ENCODE assay signal across 14 mouse cellular contexts in the genomic region with DNA sequence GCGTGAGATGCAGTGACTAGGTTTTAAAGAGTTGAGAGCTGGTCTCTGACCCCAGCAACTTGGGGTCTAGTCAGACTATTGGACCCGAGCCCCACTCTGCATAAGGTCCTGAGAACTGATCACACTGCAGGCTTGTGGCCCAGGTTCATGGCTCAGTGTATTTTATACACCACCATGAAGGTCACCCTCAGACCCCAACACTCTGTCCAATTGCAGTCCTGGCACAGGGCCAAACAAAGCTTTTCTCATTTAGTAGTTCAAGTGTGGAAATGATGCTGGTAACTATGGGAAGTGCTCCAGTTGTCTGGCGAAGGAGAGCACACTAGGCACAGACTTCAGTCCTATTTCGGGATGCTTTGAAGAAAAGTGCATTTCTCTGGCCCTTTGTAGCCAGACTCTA.
DNase-seq lines count a peak whose midpoint lies in the region; ATAC-seq and TF ChIP-seq lines count a peak whose summit lies in the region.
"Had no signal": no experiment of that assay in that cellular context is flagged by ENCODE, and none has a peak within 500 bp of the region (broad histone marks: within the 10 kb centered on the region; RNA-seq: fewer than 3 reads in every experiment).

No protein-coding gene starts in this region.

- ATAC-seq in heart, embryonic 12.5 days (ENCODE audit: insufficient number of reproducible peaks, low FRiP score), result no peak
- peak; percentile 62 for ATAC-seq in kidney, embryonic 15.5 days (replicated peaks; ENCODE audit: low FRiP score)
- ATAC-seq in neural tube, embryonic 14.5 days (ENCODE audit: low read depth), result peak; percentile 32; the same call in 1 of the 2 replicates
- ATAC-seq in neural tube, embryonic 15.5 days (ENCODE audit: low FRiP score), result no peak
- ATAC-seq in midbrain, postnatal 0 days (ENCODE audit: low FRiP score), result no peak
- ATAC-seq: activated CD4-positive, CD25-positive, alpha-beta regulatory T cell, adult 4 months; CD4-positive, CD25-positive, alpha-beta regulatory T cell, adult 4 months had no signal

- no peak for TF ChIP-seq CTCF in midbrain, postnatal 0 days (IDR thresholded peaks at IDR 0.05)

- H3K27ac ChIP-seq in heart, embryonic 12.5 days (ENCODE audit: poor library complexity, severe bottlenecking), result peak overlapping the region; percentile 28; the same call in 1 of the 2 replicates
- H3K27ac ChIP-seq in kidney, embryonic 15.5 days, result no peak overlapping the region
- H3K27ac ChIP-seq in neural tube, embryonic 14.5 days (ENCODE audit: low read depth, low read length), result no peak overlapping the region
- no peak overlapping the region for H3K27ac ChIP-seq in neural tube, embryonic 15.5 days (replicated peaks)
- H3K27ac ChIP-seq in midbrain, postnatal 0 days (ENCODE audit: low read depth, low read length), result no peak overlapping the region
- H3K27ac ChIP-seq: left cerebral cortex, adult 2 months; neural tube, embryonic 12.5 days; stomach, embryonic 15.5 days had no signal

- no peak overlapping the region for H3K4me3 ChIP-seq in heart, embryonic 12.5 days
- H3K4me3 ChIP-seq in kidney, embryonic 15.5 days (replicated peaks), result no peak overlapping the region
- no peak overlapping the region for H3K4me3 ChIP-seq in neural tube, embryonic 14.5 days (ENCODE audit: low read depth, low read length)
- no peak overlapping the region for H3K4me3 ChIP-seq in neural tube, embryonic 15.5 days (replicated peaks)
- H3K4me3 ChIP-seq in midbrain, postnatal 0 days (ENCODE audit: low read depth, low read length), result no peak overlapping the region
- H3K4me3 ChIP-seq: left cerebral cortex, adult 2 months; neural tube, embryonic 12.5 days; stomach, embryonic 15.5 days had no signal

- no peaks in the 10 kb centered on the region for H3K9me3 ChIP-seq in heart, embryonic 12.5 days (replicated peaks)
- H3K9me3 ChIP-seq in kidney, embryonic 15.5 days (replicated peaks), result no peaks in the 10 kb centered on the region
- no peaks in the 10 kb centered on the region for H3K9me3 ChIP-seq in neural tube, embryonic 14.5 days (ENCODE audit: control insufficient read depth, low read length)
- no peaks in the 10 kb centered on the region for H3K9me3 ChIP-seq in neural tube, embryonic 15.5 days (replicated peaks)
- H3K9me3 ChIP-seq in midbrain, postnatal 0 days (ENCODE audit: low read length), result no peaks in the 10 kb centered on the region
- H3K9me3 ChIP-seq: neural tube, embryonic 12.5 days; stomach, embryonic 15.5 days had no signal

- DNase-seq in heart, adult 9 months (ENCODE audit: low spot score in 2 of 2), result no peak
- DNase-seq in kidney, adult 11 months, result no peak
- peak; percentile 47 for DNase-seq in midbrain, postnatal 0 days (ENCODE audit: low spot score)
- DNase-seq: cerebellum, adult 18-20 months; lung, adult 2 months had no signal

- H3K9ac ChIP-seq in heart, embryonic 12.5 days, result no peak overlapping the region
- H3K9ac ChIP-seq in kidney, embryonic 15.5 days, result no peak overlapping the region
- H3K9ac ChIP-seq in neural tube, embryonic 14.5 days (replicated peaks; ENCODE audit: low read depth, low read length), result no peak overlapping the region
- H3K9ac ChIP-seq in neural tube, embryonic 15.5 days (replicated peaks), result no peak overlapping the region
- H3K9ac ChIP-seq in midbrain, postnatal 0 days (replicated peaks; ENCODE audit: low read length, poor library complexity, severe bottlenecking), result no peak overlapping the region
- H3K9ac ChIP-seq: neural tube, embryonic 12.5 days; stomach, embryonic 15.5 days had no signal

- H3K4me1 ChIP-seq in heart, embryonic 12.5 days (replicated peaks), result peaks cover 20% of the 10 kb centered on the region
- peaks cover 14% of the 10 kb centered on the region for H3K4me1 ChIP-seq in kidney, embryonic 15.5 days
- no peaks in the 10 kb centered on the region for H3K4me1 ChIP-seq in neural tube, embryonic 14.5 days (ENCODE audit: control insufficient read depth, insufficient read depth, low read length)
- 0 out of 2 replicates have a peak, but pooled peaks cover 3% of the 10 kb centered on the region for H3K4me1 ChIP-seq in neural tube, embryonic 15.5 days
- H3K4me1 ChIP-seq in midbrain, postnatal 0 days (ENCODE audit: insufficient read depth, low read length), result no peaks in the 10 kb centered on the region
- H3K4me1 ChIP-seq: neural tube, embryonic 12.5 days had no signal

- no peaks in the 10 kb centered on the region for H3K27me3 ChIP-seq in heart, embryonic 12.5 days (replicated peaks)
- no peaks in the 10 kb centered on the region for H3K27me3 ChIP-seq in kidney, embryonic 15.5 days
- no peaks in the 10 kb centered on the region for H3K27me3 ChIP-seq in neural tube, embryonic 14.5 days (ENCODE audit: control insufficient read depth, insufficient read depth, low read length)
- H3K27me3 ChIP-seq in neural tube, embryonic 15.5 days (replicated peaks), result no peaks in the 10 kb centered on the region
- no peaks in the 10 kb centered on the region for H3K27me3 ChIP-seq in midbrain, postnatal 0 days (ENCODE audit: insufficient read depth, low read length)
- H3K27me3 ChIP-seq: neural tube, embryonic 12.5 days; stomach, embryonic 15.5 days had no signal

- H3K36me3 ChIP-seq in heart, embryonic 12.5 days, result no peaks in the 10 kb centered on the region
- H3K36me3 ChIP-seq in kidney, embryonic 15.5 days, result no peaks in the 10 kb centered on the region
- no peaks in the 10 kb centered on the region for H3K36me3 ChIP-seq in neural tube, embryonic 14.5 days (ENCODE audit: control insufficient read depth, insufficient read depth, low read length)
- no peaks in the 10 kb centered on the region for H3K36me3 ChIP-seq in neural tube, embryonic 15.5 days
- H3K36me3 ChIP-seq in midbrain, postnatal 0 days (ENCODE audit: insufficient read depth, low read length), result no peaks in the 10 kb centered on the region
- H3K36me3 ChIP-seq: neural tube, embryonic 12.5 days; stomach, embryonic 15.5 days had no signal

- H3K4me2 ChIP-seq in heart, embryonic 12.5 days, result no peak overlapping the region
- no peak overlapping the region for H3K4me2 ChIP-seq in kidney, embryonic 15.5 days
- no peak overlapping the region for H3K4me2 ChIP-seq in neural tube, embryonic 14.5 days (ENCODE audit: low read depth, low read length)
- no peak overlapping the region for H3K4me2 ChIP-seq in neural tube, embryonic 15.5 days
- H3K4me2 ChIP-seq in midbrain, postnatal 0 days (ENCODE audit: low read depth, low read length, poor library complexity, severe bottlenecking), result no peak overlapping the region
- H3K4me2 ChIP-seq: neural tube, embryonic 12.5 days; stomach, embryonic 15.5 days had no signal

- 62% methylated on average over 4 of the region's 4 CpGs for WGBS in heart, embryonic 12.5 days
- WGBS in kidney, embryonic 15.5 days, result 61% methylated on average over 4 of the region's 4 CpGs
- 83% methylated on average over 4 of the region's 4 CpGs for WGBS in neural tube, embryonic 14.5 days
- WGBS in neural tube, embryonic 15.5 days, result 77% methylated on average over 4 of the region's 4 CpGs
- 79% methylated on average over 4 of the region's 4 CpGs for WGBS in midbrain, postnatal 0 days

Comparison
In these comparisons a context has a peak if more than half of its experiments do, and no peak if none do; other contexts are left out.
1. ATAC-seq: peak in kidney, embryonic 15.5 days (single experiment) and neural tube, embryonic 14.5 days (single experiment); none in heart, embryonic 12.5 days (single experiment), neural tube, embryonic 15.5 days (single experiment) and midbrain, postnatal 0 days (single experiment).